Mouse (Mus musculus): ENCODE results near the gene Lsm6. TPM values are rescaled to one million over a fixed set of nuclear protein-coding genes. Genes with fewer than 3 reads are reported as not detected.

Gene Lsm6
- polyA plus RNA-seq, 1 experiment from 2014 or later = 260 TPM

DNA sequence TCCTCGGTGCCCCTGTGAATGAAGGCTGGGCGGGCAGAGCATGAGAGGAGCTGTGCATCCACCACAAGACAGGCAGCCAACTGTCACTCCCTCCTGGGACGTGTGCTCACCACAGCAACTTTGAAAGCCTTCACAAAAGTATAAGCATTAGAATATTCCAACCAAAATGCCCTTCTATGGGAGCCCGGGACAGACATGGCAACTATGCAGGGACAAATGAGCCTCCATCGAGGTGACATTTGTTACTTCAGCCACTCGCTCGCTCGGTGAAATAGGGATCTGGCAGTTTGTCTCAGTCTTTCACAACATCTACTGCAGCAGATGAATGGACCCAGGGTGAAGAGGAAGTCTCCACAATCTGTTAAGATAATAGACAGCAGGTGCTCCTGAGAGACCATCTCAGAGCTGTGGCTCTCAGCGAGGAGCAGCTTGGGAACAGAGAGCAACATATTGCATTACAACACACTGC is 10.7 kb downstream of the Lsm6 start:
- Histone ChIP-seq H3K36me3 (ENCODE audit: control insufficient read depth, insufficient read depth, low read length) (peaks cover 60% of the 10 kb centered on the region), H3K9ac (replicated peaks; ENCODE audit: low read depth, low read length) (no peak overlapping the region)
- 82% methylated on average over 9 of the region's 9 CpGs for WGBS

GRCm38 (mm10) chr8:78809454-78810206 is 11.3 kb downstream of the Lsm6 start:
- Histone ChIP-seq H3K36me3 (ENCODE audit: control insufficient read depth, insufficient read depth, low read length) (peaks cover 63% of the 10 kb centered on the region), H3K4me3 (ENCODE audit: low read depth, low read length) (no peak overlapping the region), H3K9me3 (ENCODE audit: control insufficient read depth, low read depth, low read length) (no peaks in the 10 kb centered on the region), H3K27me3 (ENCODE audit: control insufficient read depth, insufficient read depth, low read length) (no peaks in the 10 kb centered on the region), H3K4me2 (replicated peaks; ENCODE audit: low read depth, low read length) (no peak overlapping the region), H3K27ac (ENCODE audit: low read length) (no peak overlapping the region), H3K4me1 (ENCODE audit: control insufficient read depth, insufficient read depth, low read length) (no peaks in the 10 kb centered on the region), H3K9ac (replicated peaks; ENCODE audit: low read depth, low read length) (no peak overlapping the region)
- ATAC-seq (ENCODE audit: insufficient number of reproducible peaks, insufficient read depth, low FRiP score, low read depth) = no peak
- 91% methylated on average over 14 of the region's 14 CpGs for WGBS

More for the DNA sequence above, 10.7 kb downstream of the Lsm6 start:
- no peaks in the 10 kb centered on the region for H3K9me3 ChIP-seq (ENCODE audit: control insufficient read depth, low read depth, low read length)
- no peak overlapping the region for H3K4me3 ChIP-seq (ENCODE audit: low read depth, low read length)
- H3K27ac ChIP-seq (ENCODE audit: low read length) = no peak overlapping the region
- no peak for ATAC-seq (ENCODE audit: insufficient number of reproducible peaks, insufficient read depth, low FRiP score, low read depth)
- no peak overlapping the region for H3K4me2 ChIP-seq (replicated peaks; ENCODE audit: low read depth, low read length)
- no peaks in the 10 kb centered on the region for H3K4me1 ChIP-seq (ENCODE audit: control insufficient read depth, insufficient read depth, low read length)
- H3K27me3 ChIP-seq (ENCODE audit: control insufficient read depth, insufficient read depth, low read length) = no peaks in the 10 kb centered on the region

- Histone ChIP-seq H3K36me3 (ENCODE audit: control insufficient read depth, insufficient read depth, low read length) (peaks cover 63% of the 10 kb centered on the region), H3K9ac (replicated peaks; ENCODE audit: low read depth, low read length) (no peak overlapping the region)
Measured at GRCm38 (mm10) chr8:78808888-78809287, 12.1 kb downstream of the Lsm6 start.

GRCm38 (mm10) chr8:78808439-78808838 is 12.5 kb downstream of the Lsm6 start:
- Histone ChIP-seq H3K4me1 (ENCODE audit: control insufficient read depth, insufficient read depth, low read length) (no peaks in the 10 kb centered on the region), H3K4me2 (replicated peaks; ENCODE audit: low read depth, low read length) (no peak overlapping the region), H3K4me3 (ENCODE audit: low read depth, low read length) (no peak overlapping the region), H3K9ac (replicated peaks; ENCODE audit: low read depth, low read length) (no peak overlapping the region), H3K27ac (ENCODE audit: low read length) (no peak overlapping the region), H3K9me3 (ENCODE audit: control insufficient read depth, low read depth, low read length) (no peaks in the 10 kb centered on the region), H3K36me3 (ENCODE audit: control insufficient read depth, insufficient read depth, low read length) (peaks cover 63% of the 10 kb centered on the region), H3K27me3 (ENCODE audit: control insufficient read depth, insufficient read depth, low read length) (no peaks in the 10 kb centered on the region)
- ATAC-seq (ENCODE audit: insufficient number of reproducible peaks, insufficient read depth, low FRiP score, low read depth) = no peak
- WGBS = 93% methylated on average over 5 of the region's 5 CpGs

More at GRCm38 (mm10) chr8:78808888-78809287, 12.1 kb downstream of the Lsm6 start:
- Histone ChIP-seq H3K4me1 (ENCODE audit: control insufficient read depth, insufficient read depth, low read length) (no peaks in the 10 kb centered on the region), H3K4me3 (ENCODE audit: low read depth, low read length) (no peak overlapping the region), H3K27me3 (ENCODE audit: control insufficient read depth, insufficient read depth, low read length) (no peaks in the 10 kb centered on the region), H3K9me3 (ENCODE audit: control insufficient read depth, low read depth, low read length) (no peaks in the 10 kb centered on the region), H3K4me2 (replicated peaks; ENCODE audit: low read depth, low read length) (no peak overlapping the region), H3K27ac (ENCODE audit: low read length) (no peak overlapping the region)
- ATAC-seq (ENCODE audit: insufficient number of reproducible peaks, insufficient read depth, low FRiP score, low read depth) = no peak
- WGBS = 94% methylated on average over 2 of the region's 2 CpGs

DNA sequence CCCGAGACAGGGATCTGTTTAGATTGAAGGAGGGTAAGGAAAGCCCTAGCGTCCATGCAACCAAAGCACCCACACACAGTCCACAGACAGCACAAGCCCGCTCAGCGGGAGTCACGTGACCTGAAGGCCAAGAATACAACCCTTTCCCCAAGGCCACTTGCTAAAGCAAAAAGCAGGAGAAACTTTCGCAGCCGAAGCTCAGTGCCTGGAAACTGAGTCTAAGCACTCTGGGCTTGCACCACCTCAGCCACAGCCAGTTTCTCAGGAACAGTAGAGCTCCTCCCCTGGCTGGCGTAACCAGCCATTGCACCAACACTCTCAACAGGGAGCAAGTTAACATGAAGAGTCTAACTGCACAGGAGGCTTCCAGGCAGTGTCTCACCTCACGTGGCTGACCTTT is 13.7 kb downstream of the Lsm6 start:
- Histone ChIP-seq H3K36me3 (ENCODE audit: control insufficient read depth, insufficient read depth, low read length) (peaks cover 61% of the 10 kb centered on the region), H3K27ac (ENCODE audit: low read length) (no peak overlapping the region), H3K4me1 (ENCODE audit: control insufficient read depth, insufficient read depth, low read length) (no peaks in the 10 kb centered on the region), H3K9me3 (ENCODE audit: control insufficient read depth, low read depth, low read length) (no peaks in the 10 kb centered on the region), H3K4me3 (ENCODE audit: low read depth, low read length) (no peak overlapping the region), H3K4me2 (replicated peaks; ENCODE audit: low read depth, low read length) (no peak overlapping the region), H3K9ac (replicated peaks; ENCODE audit: low read depth, low read length) (no peak overlapping the region), H3K27me3 (ENCODE audit: control insufficient read depth, insufficient read depth, low read length) (no peaks in the 10 kb centered on the region)
- no peak for ATAC-seq (ENCODE audit: insufficient number of reproducible peaks, insufficient read depth, low FRiP score, low read depth)
- 72% methylated on average over 9 of the region's 9 CpGs for WGBS

GRCm38 (mm10) chr8:78806006-78806405 is 14.9 kb downstream of the Lsm6 start:
- H3K27me3 ChIP-seq (ENCODE audit: control insufficient read depth, insufficient read depth, low read length) = no peaks in the 10 kb centered on the region
- no peaks in the 10 kb centered on the region for H3K4me1 ChIP-seq (ENCODE audit: control insufficient read depth, insufficient read depth, low read length)
- no peaks in the 10 kb centered on the region for H3K9me3 ChIP-seq (ENCODE audit: control insufficient read depth, low read depth, low read length)
- H3K9ac ChIP-seq (replicated peaks; ENCODE audit: low read depth, low read length) = no peak overlapping the region
- WGBS = 90% methylated on average over 5 of the region's 5 CpGs
- peaks cover 48% of the 10 kb centered on the region for H3K36me3 ChIP-seq (ENCODE audit: control insufficient read depth, insufficient read depth, low read length)
- H3K4me3 ChIP-seq (ENCODE audit: low read depth, low read length) = no peak overlapping the region
- no peak for ATAC-seq (ENCODE audit: insufficient number of reproducible peaks, insufficient read depth, low FRiP score, low read depth)
- H3K4me2 ChIP-seq (replicated peaks; ENCODE audit: low read depth, low read length) = no peak overlapping the region
- no peak overlapping the region for H3K27ac ChIP-seq (ENCODE audit: low read length)

DNA sequence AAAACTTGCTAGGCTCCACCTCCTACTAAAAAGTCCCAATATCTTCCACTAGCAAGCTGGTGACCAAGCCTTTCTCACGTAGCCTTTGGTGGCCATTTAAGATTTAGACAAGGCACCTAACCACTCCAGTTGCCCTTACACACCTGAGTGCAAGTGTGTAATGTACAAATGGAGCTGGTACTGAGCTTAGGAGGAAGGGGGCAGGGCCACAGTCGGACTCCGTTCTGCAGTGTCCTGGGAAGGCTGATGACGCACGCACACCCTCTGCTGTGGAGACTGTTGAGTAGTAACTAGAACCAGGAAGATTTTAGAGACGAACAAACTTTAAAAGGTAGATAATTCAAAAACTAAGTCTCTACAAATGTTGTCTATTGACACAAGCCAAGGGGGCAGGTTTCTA is 19.7 kb downstream of the Lsm6 start:
- Histone ChIP-seq H3K9me3 (ENCODE audit: control insufficient read depth, low read depth, low read length) (no peaks in the 10 kb centered on the region), H3K4me2 (replicated peaks; ENCODE audit: low read depth, low read length) (no peak overlapping the region), H3K27ac (ENCODE audit: low read length) (no peak overlapping the region), H3K4me1 (ENCODE audit: control insufficient read depth, insufficient read depth, low read length) (no peaks in the 10 kb centered on the region), H3K4me3 (ENCODE audit: low read depth, low read length) (no peak overlapping the region), H3K9ac (replicated peaks; ENCODE audit: low read depth, low read length) (no peak overlapping the region), H3K27me3 (ENCODE audit: control insufficient read depth, insufficient read depth, low read length) (no peaks in the 10 kb centered on the region), H3K36me3 (ENCODE audit: control insufficient read depth, insufficient read depth, low read length) (peaks cover 3% of the 10 kb centered on the region; the same call in 1 of the 2 replicates)
- no peak for ATAC-seq (ENCODE audit: insufficient number of reproducible peaks, insufficient read depth, low FRiP score, low read depth)
- WGBS = 93% methylated on average over 6 of the region's 6 CpGs

DNA sequence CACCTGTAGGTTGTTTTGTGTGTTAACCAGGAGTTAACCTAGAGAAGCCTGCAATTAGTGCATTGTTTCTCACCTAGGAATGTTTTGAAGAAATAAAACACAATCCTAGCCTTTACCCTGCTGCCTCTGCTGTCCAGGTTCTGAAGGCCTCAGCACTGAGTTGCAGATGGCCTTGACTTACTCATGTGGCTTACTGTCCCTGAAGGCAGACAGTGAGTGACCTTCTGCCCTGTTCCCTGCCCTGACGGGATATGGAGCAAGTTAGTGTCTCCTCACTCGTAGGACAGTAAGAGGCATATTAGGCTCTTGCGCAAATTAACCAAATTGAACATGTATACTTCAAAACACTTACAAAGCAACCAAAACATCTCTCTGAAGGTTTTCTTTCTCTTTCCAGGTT is 22.3 kb downstream of the Lsm6 start:
- H3K4me2 ChIP-seq (replicated peaks; ENCODE audit: low read depth, low read length) = no peak overlapping the region
- H3K9ac ChIP-seq (replicated peaks; ENCODE audit: low read depth, low read length) = no peak overlapping the region
- H3K9me3 ChIP-seq (ENCODE audit: control insufficient read depth, low read depth, low read length) = no peaks in the 10 kb centered on the region
- no peaks in the 10 kb centered on the region for H3K27me3 ChIP-seq (ENCODE audit: control insufficient read depth, insufficient read depth, low read length)
- no peaks in the 10 kb centered on the region for H3K4me1 ChIP-seq (ENCODE audit: control insufficient read depth, insufficient read depth, low read length)
- WGBS = 73% methylated on average over 3 of the region's 3 CpGs
- ATAC-seq (ENCODE audit: insufficient number of reproducible peaks, insufficient read depth, low FRiP score, low read depth) = no peak
- no peak overlapping the region for H3K4me3 ChIP-seq (ENCODE audit: low read depth, low read length)
- no peak overlapping the region for H3K27ac ChIP-seq (ENCODE audit: low read length)
- no peaks in the 10 kb centered on the region for H3K36me3 ChIP-seq (ENCODE audit: control insufficient read depth, insufficient read depth, low read length)

DNA sequence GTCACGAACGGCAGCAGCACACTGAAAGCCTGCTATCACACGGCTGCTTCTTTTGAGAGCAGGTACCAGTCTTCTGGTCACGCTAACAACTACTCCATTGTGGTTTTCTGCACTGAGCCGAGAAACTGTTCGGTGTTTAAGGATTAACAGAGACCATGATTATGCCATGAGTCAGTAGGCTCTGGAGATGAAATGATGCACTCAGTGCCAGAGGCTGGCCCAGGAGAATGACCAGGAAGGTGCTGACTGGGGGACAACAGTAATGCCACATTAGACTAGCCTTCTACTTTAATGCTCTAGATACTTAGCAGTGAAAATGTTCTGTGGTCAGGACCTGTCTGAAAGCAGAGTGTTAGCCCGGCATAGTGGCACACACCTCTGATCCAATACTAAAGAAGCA is 23.0 kb downstream of the Lsm6 start:
- H3K4me3 ChIP-seq (ENCODE audit: low read depth, low read length) = no peak overlapping the region
- H3K27me3 ChIP-seq (ENCODE audit: control insufficient read depth, insufficient read depth, low read length) = no peaks in the 10 kb centered on the region
- 85% methylated on average over 7 of the region's 7 CpGs for WGBS
- H3K4me2 ChIP-seq (replicated peaks; ENCODE audit: low read depth, low read length) = no peak overlapping the region
- ATAC-seq (ENCODE audit: insufficient number of reproducible peaks, insufficient read depth, low FRiP score, low read depth) = no peak
- no peak overlapping the region for H3K27ac ChIP-seq (ENCODE audit: low read length)
- no peaks in the 10 kb centered on the region for H3K4me1 ChIP-seq (ENCODE audit: control insufficient read depth, insufficient read depth, low read length)
- H3K9ac ChIP-seq (replicated peaks; ENCODE audit: low read depth, low read length) = no peak overlapping the region
- H3K36me3 ChIP-seq (ENCODE audit: control insufficient read depth, insufficient read depth, low read length) = no peaks in the 10 kb centered on the region
- no peaks in the 10 kb centered on the region for H3K9me3 ChIP-seq (ENCODE audit: control insufficient read depth, low read depth, low read length)

All from stomach, embryonic 14.5 days (tissue).